Mouse (Mus musculus) fibroblast of lung, adult 2 months (primary cell): ENCODE data around the gene Ifna2.

ENCODE experiments used
- DNase-seq: peaks from one replicate; pipeline ENCODE4 v3.0.0-alpha.2; 2011; ENCODE audit warnings: low read depth

The Ifna2 gene

DNA sequence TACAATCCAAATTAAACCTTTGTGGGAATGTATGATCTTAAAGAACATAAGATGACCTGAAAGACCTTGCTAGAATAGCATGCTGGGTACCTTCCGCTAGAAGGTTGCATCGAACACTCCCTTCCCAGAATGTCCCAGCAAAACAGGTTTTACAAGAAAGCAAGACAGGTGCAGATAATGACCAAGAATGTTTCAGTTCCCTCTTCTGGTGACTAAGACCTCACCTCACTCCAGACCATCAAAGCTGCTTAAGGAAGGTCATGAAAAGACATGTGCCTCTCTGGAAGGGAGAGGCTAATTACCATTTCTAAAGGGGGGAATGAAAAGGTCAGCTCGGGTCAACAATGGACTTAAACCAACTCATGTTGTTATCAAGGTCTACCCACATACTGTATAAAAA lies 30.1 kb downstream of the Ifna2 start:
- no peak for DNase-seq

DNA sequence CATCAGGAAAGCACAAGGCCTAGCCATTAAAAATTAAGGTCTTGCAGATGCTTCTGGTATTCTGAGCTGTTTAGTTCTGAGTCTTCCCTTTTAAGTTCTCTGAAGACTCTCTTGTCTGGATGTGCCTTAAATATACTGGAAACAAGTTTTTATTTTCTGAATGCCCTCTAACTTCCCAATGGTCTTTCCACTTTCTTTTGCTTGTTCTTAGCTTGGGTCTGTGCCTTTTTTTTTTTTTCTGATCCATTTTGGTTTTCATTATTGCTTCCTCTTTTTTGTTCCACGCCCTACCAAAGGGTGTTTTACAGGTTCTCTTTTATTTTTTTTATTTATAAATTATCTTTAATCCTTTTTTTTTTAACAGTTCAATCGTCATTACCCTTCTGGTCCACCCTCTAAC lies 39.4 kb downstream of the Ifna2 start, which contains the start of gene Ifna13:
Gene Ifna13, minus strand, starts transcription at position 101 of the 400 bp plus-strand sequence.
- no peak for DNase-seq

GRCm38 (mm10) chr4:88642526-88642925 lies 41.2 kb downstream of the Ifna2 start:
- DNase-seq = no peak

GRCm38 (mm10) chr4:88641077-88641831 lies 42.5 kb downstream of the Ifna2 start:
- DNase-seq = peak; percentile 95

DNA sequence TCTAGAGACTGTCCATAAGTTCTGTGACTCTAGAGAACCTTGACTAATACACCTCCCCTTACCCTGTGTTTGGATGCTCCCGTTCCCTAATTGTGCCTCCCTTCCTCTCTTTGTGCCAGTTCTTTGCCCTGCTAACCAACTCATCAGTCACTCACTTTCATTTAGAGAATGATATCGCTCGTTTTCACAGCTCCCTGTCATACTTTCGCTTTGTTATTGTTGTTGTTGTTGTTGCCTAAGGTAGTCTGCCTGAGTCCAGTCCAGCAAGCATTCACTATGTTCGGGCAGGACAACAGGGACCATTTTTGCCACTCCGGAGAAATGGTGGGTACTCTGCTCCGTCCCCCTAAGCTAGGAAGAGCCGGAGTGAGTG lies 43.0 kb downstream of the Ifna2 start:
- no peak for DNase-seq

DNA sequence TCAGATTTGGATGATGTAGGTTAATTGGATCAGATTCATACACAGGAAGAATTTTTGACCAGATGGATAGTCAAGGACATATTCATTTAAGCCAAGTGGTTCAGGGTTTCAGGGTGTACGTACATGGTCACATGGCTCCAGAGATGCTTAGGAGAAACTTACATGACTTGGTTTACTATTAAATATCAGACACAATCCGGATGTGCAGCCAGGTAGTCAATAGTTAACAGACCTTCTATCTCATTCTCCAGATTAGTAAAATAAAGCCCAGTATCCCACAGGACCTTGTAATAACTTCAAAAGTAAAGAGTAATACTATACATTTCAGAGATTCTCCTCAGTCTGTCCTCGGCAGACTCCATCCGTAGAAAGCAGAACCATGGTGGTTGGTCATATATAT lies 49.4 kb downstream of the Ifna2 start, which contains the start of gene C87499:
Gene C87499, minus strand, starts transcription at position 101 of the 400 bp plus-strand sequence.
- no peak for DNase-seq
